Mouse (Mus musculus) limb, embryonic 13.5 days (tissue): ENCODE data around the gene Grid1. TPM values are rescaled to one million over a fixed set of nuclear protein-coding genes. Genes with fewer than 3 reads are reported as not detected.

Source experiments
- ATAC-seq: fragments of 200-750 bp; cut with Nextera tagmentation; 2 replicates; pipeline ENCODE4 v1.8.0; 2017; ENCODE audit warnings: low read depth, moderate number of reproducible peaks, moderate TSS enrichment; ENCODE audit not compliant: low FRiP score
- H3K27ac ChIP-seq: fragments of 300-500 bp; sonication (generic); 2 replicates; pipeline ENCODE4 v1.5.1; 2015; ENCODE audit warnings: inconsistent platforms, mild to moderate bottlenecking, moderate library complexity
- H3K27me3 ChIP-seq: fragments of 300-500 bp; sonication (generic); 2 replicates; pipeline ENCODE4 v1.6.1; 2015; ENCODE audit warnings: mild to moderate bottlenecking, inconsistent platforms
- H3K36me3 ChIP-seq: fragments of 300-500 bp; sonication (generic); 2 replicates; pipeline ENCODE4 v1.6.1; 2015; ENCODE audit warnings: inconsistent platforms, mild to moderate bottlenecking, moderate library complexity
- H3K4me1 ChIP-seq: fragments of 300-500 bp; sonication (generic); 2 replicates; pipeline ENCODE4 v1.6.1; 2015; ENCODE audit warnings: inconsistent platforms
- H3K4me2 ChIP-seq: fragments of 300-500 bp; sonication (generic); replicated peaks from 2 replicates; pipeline ENCODE4 v1.6.1; 2015; ENCODE audit warnings: inconsistent platforms, mild to moderate bottlenecking, moderate library complexity
- H3K4me3 ChIP-seq: fragments of 300-500 bp; sonication (generic); 2 replicates; pipeline ENCODE4 v1.5.1; 2015; ENCODE audit warnings: moderate library complexity, mild to moderate bottlenecking, inconsistent platforms
- H3K9ac ChIP-seq: fragments of 300-500 bp; sonication (generic); 2 replicates; pipeline ENCODE4 v1.6.1; 2015; ENCODE audit warnings: mild to moderate bottlenecking, inconsistent platforms
- H3K9me3 ChIP-seq: fragments of 300-500 bp; sonication (generic); 2 replicates; pipeline ENCODE4 v1.6.1; 2016; ENCODE audit warnings: inconsistent platforms
- WGBS: fragments of 180-500 bp; shearing (Covaris S2); methylation state at CpG from one replicate; pipeline ENCODE4 v1.1.7; 2015; 5-methylcytosine and 5-hydroxymethylcytosine counted together
- polyA plus RNA-seq: library from polyadenylated mRNA; unstranded; fragments of >200 nt; fragmentation: Nextera tagmentation; extraction: Ambion mirVana; gene quantifications from 2 replicates; pipeline ENCODE4 v1.2.1, GENCODE M21; 2015

The Grid1 gene
- polyA plus RNA-seq, 1 experiment from 2014 or later: 0.50 TPM

DNA sequence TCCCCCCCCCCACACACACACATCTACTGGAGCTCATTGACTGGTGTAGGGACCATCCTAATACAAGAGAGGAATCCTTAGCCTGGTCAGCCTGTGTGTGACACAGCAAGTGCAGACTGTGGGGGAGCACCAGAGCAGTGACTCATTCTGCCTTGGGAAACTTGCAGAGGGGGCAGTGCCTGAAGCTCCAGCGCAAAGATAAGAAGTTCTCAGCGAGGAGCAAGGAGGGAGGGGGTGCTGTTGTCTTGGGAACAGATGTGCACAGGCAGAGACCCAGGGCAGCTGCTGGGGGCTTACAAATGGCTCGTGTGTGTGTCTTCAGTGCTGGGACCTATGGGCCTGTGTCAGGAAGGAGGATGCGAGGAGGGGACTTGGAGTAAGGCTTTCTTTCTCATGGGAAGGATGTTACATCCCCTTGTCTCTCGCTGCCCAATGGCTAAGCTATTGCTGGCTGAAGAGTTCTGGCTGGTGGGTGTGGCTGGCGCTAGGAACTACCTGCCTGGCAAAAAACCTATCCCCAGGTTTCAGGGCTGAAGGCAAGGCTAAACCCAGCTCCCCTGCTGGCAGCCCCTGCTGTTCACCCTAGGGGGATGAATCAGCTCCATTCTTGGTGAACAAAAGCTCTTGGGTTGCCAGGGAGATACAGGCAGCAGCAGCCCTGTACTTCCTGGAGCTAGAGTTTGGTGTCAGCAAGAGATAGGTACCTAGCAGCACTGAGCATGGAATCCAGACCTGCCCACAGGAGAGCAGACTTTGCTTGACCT lies 72.0 kb downstream of the Grid1 start:
- no peak overlapping the region for H3K4me2 ChIP-seq
- H3K4me3 ChIP-seq: no peak overlapping the region
- H3K4me1 ChIP-seq: peaks cover 8% of the 10 kb centered on the region; the same call in 1 of the 2 replicates
- ATAC-seq: no peak
- 9% methylated on average over 6 of the region's 6 CpGs for WGBS
- no peaks in the 10 kb centered on the region for H3K9me3 ChIP-seq
- no peaks in the 10 kb centered on the region for H3K36me3 ChIP-seq
- H3K9ac ChIP-seq: no peak overlapping the region
- H3K27ac ChIP-seq: no peak overlapping the region
- H3K27me3 ChIP-seq: peaks cover 32% of the 10 kb centered on the region

DNA sequence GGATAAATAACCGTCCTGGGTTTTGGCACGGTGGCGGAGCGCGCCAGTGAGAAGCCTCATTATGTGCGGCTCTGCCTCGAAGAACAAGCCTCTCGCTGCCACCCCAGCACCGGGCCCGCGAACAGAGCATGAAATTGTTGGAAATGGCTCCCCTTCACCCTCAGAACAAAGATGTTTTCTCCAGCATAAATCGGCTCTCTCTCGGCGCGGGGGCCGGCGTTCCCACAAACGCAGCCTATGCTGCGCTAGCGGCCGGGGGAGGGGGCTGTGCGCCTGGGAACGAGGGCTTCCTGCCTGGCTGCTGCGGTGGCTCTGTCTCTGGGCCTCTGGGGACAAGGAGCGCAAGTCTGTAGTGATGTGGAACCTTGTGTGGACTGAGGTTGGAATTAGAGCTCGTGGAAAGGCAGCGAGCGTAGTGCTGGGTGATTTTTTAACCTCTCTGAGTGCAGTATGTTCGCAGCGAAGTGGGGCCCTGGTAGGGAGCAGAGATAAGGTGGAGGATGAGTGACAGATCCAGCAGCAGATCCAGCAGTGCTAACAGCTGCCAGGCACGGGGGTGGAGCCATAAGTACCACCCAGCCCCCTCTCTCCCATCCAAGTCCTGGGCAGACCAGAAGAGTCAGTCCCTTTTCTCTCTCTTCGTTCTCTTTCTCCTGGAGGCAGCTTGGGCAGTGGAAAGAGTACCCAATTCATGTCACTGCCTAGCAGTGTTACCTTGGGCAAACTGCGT lies 76.5 kb downstream of the Grid1 start:
- Histone ChIP-seq H3K4me1 (peaks cover 8% of the 10 kb centered on the region; the same call in 1 of the 2 replicates), H3K4me3 (peak overlapping the region; percentile 39), H3K9me3 (no peaks in the 10 kb centered on the region), H3K4me2 (peak overlapping the region; percentile 70), H3K9ac (peak overlapping the region; percentile 20; the same call in 1 of the 2 replicates), H3K27ac (no peak overlapping the region), H3K36me3 (no peaks in the 10 kb centered on the region), H3K27me3 (peaks cover 47% of the 10 kb centered on the region)
- peak; percentile 62 for ATAC-seq
- 5% methylated on average over 33 of the region's 33 CpGs for WGBS

DNA sequence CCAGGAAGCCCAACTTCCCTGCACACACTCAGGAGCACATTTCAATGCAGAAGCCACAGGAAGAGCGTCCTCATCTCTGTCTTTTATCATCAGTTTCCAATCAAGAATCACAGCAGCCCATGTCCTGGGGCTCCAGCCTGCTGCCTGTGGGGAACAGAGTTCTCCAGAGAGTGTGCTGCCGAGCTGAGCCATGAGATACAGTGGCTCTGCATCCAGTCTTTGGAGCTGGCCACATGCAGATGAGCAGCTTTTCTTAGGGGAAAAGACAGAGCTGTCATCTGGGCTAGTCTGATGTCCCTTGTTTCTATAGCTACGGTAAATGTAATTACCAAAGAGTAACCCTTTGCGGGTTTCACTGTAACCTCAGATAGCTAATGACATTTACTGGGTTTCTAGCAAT lies 83.9 kb downstream of the Grid1 start:
- H3K9me3 ChIP-seq: no peaks in the 10 kb centered on the region
- no peaks in the 10 kb centered on the region for H3K27me3 ChIP-seq
- ATAC-seq: no peak
- no peak overlapping the region for H3K27ac ChIP-seq
- no peak overlapping the region for H3K4me2 ChIP-seq
- WGBS: 59% methylated on average over 4 of the region's 4 CpGs
- no peaks in the 10 kb centered on the region for H3K36me3 ChIP-seq
- no peaks in the 10 kb centered on the region for H3K4me1 ChIP-seq
- H3K9ac ChIP-seq: no peak overlapping the region
- H3K4me3 ChIP-seq: no peak overlapping the region

DNA sequence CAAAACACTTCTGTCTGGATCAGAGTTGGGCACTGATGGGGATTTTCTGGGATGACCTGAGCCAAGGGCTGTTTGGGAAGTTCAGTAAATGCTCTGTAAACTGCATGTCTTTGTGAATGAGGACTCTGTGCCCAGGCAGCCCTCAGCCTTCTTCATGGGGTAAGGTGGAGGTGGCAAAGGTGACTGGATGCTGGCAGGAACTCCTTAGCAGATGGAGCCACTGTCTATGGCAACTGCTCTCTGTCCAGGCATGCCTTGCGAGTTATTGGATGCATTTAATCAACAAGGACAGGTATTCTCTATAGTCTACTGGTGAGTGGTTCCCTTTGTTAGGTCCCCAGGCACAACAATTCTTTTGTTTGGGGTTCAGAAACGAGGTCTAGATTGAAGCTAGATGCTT lies 85.8 kb downstream of the Grid1 start:
- H3K9me3 ChIP-seq: no peaks in the 10 kb centered on the region
- H3K9ac ChIP-seq: no peak overlapping the region
- no peaks in the 10 kb centered on the region for H3K4me1 ChIP-seq
- no peak for ATAC-seq
- H3K36me3 ChIP-seq: no peaks in the 10 kb centered on the region
- no peak overlapping the region for H3K27ac ChIP-seq
- WGBS: 57% methylated on average over 2 of the region's 2 CpGs
- H3K4me3 ChIP-seq: no peak overlapping the region
- H3K27me3 ChIP-seq: no peaks in the 10 kb centered on the region
- H3K4me2 ChIP-seq: no peak overlapping the region

DNA sequence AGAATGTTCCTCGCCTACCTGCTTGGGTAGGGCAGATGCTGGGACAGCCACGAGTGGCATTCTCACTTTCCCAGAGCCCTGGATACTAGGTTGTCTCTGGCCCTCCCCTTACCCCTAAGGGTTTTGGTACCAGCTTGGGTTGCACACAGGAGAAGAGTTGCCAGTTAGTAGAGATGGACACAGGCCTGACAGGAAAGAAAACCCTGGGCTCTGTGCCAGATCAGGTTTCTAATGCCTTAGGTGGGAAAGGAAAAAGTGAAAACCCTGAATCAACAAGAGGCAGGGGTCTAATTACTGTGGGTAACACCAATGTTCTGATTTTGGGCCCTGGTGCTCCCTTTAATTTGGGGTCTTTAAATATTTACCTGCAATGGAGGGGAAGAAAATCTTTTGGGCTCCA lies 88.5 kb downstream of the Grid1 start:
- Histone ChIP-seq H3K36me3 (no peaks in the 10 kb centered on the region), H3K4me3 (no peak overlapping the region), H3K4me2 (no peak overlapping the region), H3K9ac (no peak overlapping the region), H3K27me3 (no peaks in the 10 kb centered on the region), H3K9me3 (no peaks in the 10 kb centered on the region), H3K4me1 (no peaks in the 10 kb centered on the region), H3K27ac (no peak overlapping the region)
- no peak for ATAC-seq
- 54% methylated on average over 2 of the region's 2 CpGs for WGBS

DNA sequence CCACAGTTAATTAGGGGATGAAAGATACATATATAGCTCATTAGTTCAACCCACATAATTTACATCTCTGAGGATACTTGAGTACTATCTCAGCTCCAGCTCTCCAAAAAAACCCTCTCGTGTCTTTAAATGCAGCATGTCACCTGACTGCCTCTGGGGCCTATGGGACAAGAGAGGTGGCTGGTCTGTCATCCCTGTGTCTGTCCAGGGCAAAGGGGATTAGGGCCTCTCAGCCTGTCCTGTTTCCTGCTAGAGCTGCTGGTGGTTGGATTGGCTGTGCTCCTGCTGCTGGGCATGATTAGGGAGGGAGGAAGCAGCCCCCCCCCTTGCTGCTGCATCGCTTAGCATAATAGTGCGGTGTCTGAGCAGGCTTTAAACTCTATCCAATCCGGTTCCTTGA lies 88.9 kb downstream of the Grid1 start:
- Histone ChIP-seq H3K4me2 (no peak overlapping the region), H3K9me3 (no peaks in the 10 kb centered on the region)

DNA sequence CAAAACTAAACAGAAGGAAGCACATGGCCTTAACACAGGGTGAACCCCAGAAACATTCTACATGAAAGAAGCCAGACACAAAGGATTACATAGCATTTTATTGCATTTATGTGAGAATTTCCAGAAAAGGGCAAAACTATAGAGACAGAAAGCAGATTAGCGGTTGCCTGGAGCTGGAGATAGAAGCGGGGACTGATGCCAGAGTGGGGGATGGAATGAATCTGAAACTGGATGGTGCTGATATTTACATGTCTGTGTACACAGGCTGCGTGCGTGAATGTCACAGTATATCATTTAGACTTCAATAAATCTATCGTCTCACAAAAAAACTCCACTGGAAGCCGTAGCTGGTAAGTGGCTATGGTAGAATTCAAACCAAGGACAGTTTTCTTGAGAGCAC lies 96.4 kb downstream of the Grid1 start:
- Histone ChIP-seq H3K4me2 (no peak overlapping the region), H3K27ac (no peak overlapping the region), H3K9me3 (no peaks in the 10 kb centered on the region), H3K4me1 (no peaks in the 10 kb centered on the region), H3K9ac (no peak overlapping the region), H3K4me3 (no peak overlapping the region), H3K36me3 (no peaks in the 10 kb centered on the region), H3K27me3 (no peaks in the 10 kb centered on the region)
- no peak for ATAC-seq
- WGBS: 88% methylated on average over 6 of the region's 6 CpGs

More for the DNA sequence above, 88.9 kb downstream of the Grid1 start:
- Histone ChIP-seq H3K9ac (no peak overlapping the region), H3K4me3 (no peak overlapping the region), H3K4me1 (no peaks in the 10 kb centered on the region), H3K27ac (no peak overlapping the region), H3K36me3 (no peaks in the 10 kb centered on the region), H3K27me3 (no peaks in the 10 kb centered on the region)
- no peak for ATAC-seq
- 57% methylated on average over 4 of the region's 4 CpGs for WGBS

DNA sequence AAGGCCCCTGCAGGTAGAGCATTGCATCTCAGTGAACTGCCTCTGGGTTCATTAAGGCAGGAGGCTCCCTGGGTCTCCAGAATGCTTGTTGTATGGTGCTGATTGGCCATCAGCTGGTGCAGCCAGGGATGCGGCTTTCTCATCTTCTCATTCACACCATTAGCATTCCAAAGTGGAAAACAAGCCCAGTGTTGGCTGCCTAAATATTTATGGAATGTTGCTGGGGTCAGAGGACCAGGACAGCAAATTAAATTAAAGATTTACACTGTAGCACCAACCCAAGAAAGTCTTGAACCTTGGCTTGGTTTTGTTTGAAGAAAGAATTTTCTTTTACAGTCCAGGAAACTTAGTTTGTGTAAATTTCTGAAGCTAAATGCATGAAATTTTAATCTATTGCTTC lies 97.2 kb downstream of the Grid1 start:
- no peaks in the 10 kb centered on the region for H3K4me1 ChIP-seq
- no peak for ATAC-seq
- 35% methylated on average over 1 of the region's 1 CpGs for WGBS

DNA sequence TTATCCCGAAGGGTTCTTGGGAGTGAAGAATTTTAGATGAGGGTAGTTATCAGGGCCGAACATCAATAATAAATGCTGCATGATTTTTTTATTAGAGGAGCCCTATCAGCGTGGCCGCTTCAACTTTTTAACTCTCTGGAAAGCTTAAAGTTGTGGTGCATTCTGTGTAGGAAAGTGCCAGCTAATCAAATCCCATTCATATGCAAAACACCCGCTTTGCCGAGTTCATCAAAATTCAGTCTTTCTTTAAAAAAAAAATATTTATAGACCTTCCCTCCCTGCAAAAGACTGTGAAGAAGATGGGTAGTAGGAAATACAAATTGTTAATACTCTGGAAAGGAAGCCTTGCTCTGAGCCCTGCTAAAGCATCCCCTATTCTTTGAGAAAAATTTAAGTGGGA lies 99.3 kb downstream of the Grid1 start:
- H3K27ac ChIP-seq: no peak overlapping the region
- ATAC-seq: no peak
- H3K27me3 ChIP-seq: no peaks in the 10 kb centered on the region
- 80% methylated on average over 6 of the region's 6 CpGs for WGBS
- H3K9me3 ChIP-seq: no peaks in the 10 kb centered on the region
- H3K4me3 ChIP-seq: no peak overlapping the region
- H3K36me3 ChIP-seq: no peaks in the 10 kb centered on the region
- H3K4me1 ChIP-seq: no peaks in the 10 kb centered on the region
- no peak overlapping the region for H3K9ac ChIP-seq
- no peak overlapping the region for H3K4me2 ChIP-seq

More for the DNA sequence above, 97.2 kb downstream of the Grid1 start:
- Histone ChIP-seq H3K4me3 (no peak overlapping the region), H3K9ac (no peak overlapping the region), H3K36me3 (no peaks in the 10 kb centered on the region), H3K9me3 (no peaks in the 10 kb centered on the region), H3K4me2 (no peak overlapping the region), H3K27me3 (no peaks in the 10 kb centered on the region), H3K27ac (no peak overlapping the region)

DNA sequence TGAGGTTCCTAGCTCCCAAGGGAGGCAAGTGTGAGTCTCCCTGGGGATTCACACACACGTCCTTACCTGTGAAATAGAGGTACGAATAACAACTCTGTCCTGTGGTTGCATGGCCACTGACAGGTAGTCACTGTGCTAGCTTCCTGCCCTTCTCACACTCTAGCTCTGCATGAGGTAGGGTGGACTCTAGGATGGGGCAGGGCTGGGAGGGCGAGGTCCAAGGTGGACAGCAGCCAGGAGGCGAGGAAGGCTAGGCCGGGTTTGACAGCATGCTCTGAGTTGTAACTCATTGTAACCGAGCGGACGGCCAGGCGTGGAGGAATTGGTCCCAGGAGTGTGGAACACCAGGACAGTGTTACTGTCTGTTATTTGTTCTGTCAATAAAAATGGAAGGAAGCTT lies 101.4 kb downstream of the Grid1 start:
- no peak for ATAC-seq
- Histone ChIP-seq H3K9me3 (no peaks in the 10 kb centered on the region), H3K27me3 (no peaks in the 10 kb centered on the region), H3K4me1 (no peaks in the 10 kb centered on the region), H3K4me3 (no peak overlapping the region), H3K4me2 (no peak overlapping the region), H3K27ac (no peak overlapping the region), H3K36me3 (no peaks in the 10 kb centered on the region), H3K9ac (no peak overlapping the region)
- WGBS: 71% methylated on average over 9 of the region's 9 CpGs

DNA sequence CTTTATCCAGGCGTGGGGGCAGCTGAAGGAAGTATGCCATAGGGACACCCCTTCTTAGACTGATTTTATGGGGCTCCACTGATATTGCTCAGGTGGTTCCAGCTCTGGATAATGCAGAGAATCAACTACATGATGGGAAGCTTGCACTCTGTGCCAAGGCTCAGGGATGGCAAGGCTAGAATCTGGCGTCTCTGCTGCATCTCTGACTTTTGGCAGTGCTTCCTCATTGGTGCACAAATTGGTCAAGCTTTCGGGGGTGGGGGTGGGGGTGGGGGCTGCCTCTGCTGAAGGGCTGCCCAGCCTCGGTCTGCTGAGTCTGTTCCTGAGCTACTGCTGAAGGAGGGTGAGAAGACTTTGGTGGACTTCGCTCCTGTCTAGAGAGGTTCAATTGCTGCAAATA lies 105.1 kb downstream of the Grid1 start:
- 63% methylated on average over 5 of the region's 5 CpGs for WGBS
- Histone ChIP-seq H3K36me3 (no peaks in the 10 kb centered on the region), H3K9me3 (no peaks in the 10 kb centered on the region), H3K4me2 (no peak overlapping the region), H3K4me3 (no peak overlapping the region), H3K4me1 (no peaks in the 10 kb centered on the region), H3K27me3 (0 out of 2 replicates have a peak, but pooled peaks cover 4% of the 10 kb centered on the region), H3K9ac (no peak overlapping the region), H3K27ac (no peak overlapping the region)
- ATAC-seq: no peak

DNA sequence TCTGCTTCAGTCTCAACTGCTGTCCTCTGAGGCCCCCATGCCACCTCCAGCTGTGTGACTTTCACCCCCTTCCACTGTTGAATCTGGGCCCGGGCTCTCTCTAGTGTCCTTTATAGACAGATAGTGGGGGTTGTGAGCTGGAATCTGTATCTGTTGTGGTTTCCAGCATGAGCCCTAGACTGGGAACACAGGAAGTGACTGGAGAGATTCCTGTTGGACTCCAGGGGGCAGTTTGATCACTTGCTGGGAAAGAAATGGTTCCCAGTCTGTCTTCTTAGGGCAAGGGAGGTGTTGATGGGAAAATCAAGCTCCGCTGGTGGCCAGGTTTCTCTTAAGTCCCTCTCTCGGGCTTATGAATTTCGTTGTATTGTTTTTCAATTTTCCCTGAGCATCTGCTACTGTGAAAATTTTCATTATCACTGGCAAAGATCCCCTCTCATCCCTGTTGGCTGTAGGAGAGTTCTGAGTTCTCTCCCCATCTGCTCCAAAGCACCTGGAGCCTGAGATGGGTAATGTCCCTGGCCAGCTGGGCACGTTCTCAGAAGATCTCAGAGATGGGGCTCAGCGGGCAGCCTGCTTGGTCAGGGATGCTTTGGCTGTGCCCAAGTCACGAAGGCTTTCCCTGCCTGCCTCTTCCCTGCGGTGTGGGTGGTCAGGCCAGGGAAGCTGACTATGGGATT lies 110.3 kb downstream of the Grid1 start:
- ATAC-seq: no peak
- no peaks in the 10 kb centered on the region for H3K36me3 ChIP-seq
- no peaks in the 10 kb centered on the region for H3K4me1 ChIP-seq
- H3K4me2 ChIP-seq: no peak overlapping the region
- H3K9me3 ChIP-seq: no peaks in the 10 kb centered on the region
- H3K27ac ChIP-seq: no peak overlapping the region
- H3K4me3 ChIP-seq: no peak overlapping the region
- WGBS: 77% methylated on average over 8 of the region's 8 CpGs
- H3K9ac ChIP-seq: no peak overlapping the region
- peaks cover 26% of the 10 kb centered on the region for H3K27me3 ChIP-seq
